Mouse (Mus musculus): ENCODE results near the gene Chrna5.

GRCm38 (mm10) chr9:55010588-55011350 lies 30.1 kb downstream of the Chrna5 start:
- TF ChIP-seq USF1 (IDR thresholded peaks at IDR 0.05; ENCODE audit: low read depth), result no peak
- TF ChIP-seq MYOD1 (IDR thresholded peaks at IDR 0.05; ENCODE audit: control insufficient read depth in 1 of 3, insufficient read length in 2 of 3, low read depth in 2 of 3), result no peak
- no peak for TF ChIP-seq MAX (IDR thresholded peaks at IDR 0.05; ENCODE audit: low read depth)
- TF ChIP-seq POLR2A (IDR thresholded peaks at IDR 0.05; ENCODE audit: insufficient read length, low read depth), result no peak
- no peak for TF ChIP-seq TCF12 (IDR thresholded peaks at IDR 0.05; ENCODE audit: insufficient read depth, poor library complexity, severe bottlenecking)
- TF ChIP-seq POLR2AphosphoS2 (IDR thresholded peaks at IDR 0.05; ENCODE audit: insufficient read length, low read depth), result no peak
- TF ChIP-seq CEBPB (IDR thresholded peaks at IDR 0.05; ENCODE audit: insufficient read depth, poor library complexity, severe bottlenecking), result no peak
- TF ChIP-seq TCF3 (IDR thresholded peaks at IDR 0.05; ENCODE audit: insufficient read length, low read depth), result no peak
- no peak for TF ChIP-seq E2F4 (IDR thresholded peaks at IDR 0.05; ENCODE audit: insufficient read depth)
- no peak for TF ChIP-seq REST (IDR thresholded peaks at IDR 0.05; ENCODE audit: insufficient read depth, insufficient read length)
- TF ChIP-seq SRF (IDR thresholded peaks at IDR 0.05; ENCODE audit: control insufficient read depth, insufficient read length, low read depth), result no peak
